Mouse (Mus musculus): ENCODE measurements around the gene Snx9. TPM values are rescaled to one million over a fixed set of nuclear protein-coding genes. Genes with fewer than 3 reads are reported as not detected.

Snx9 gene
- total and polyA plus RNA-seq, 3 experiments, result 12.9 to 22.8 TPM; not detected in 1

DNA sequence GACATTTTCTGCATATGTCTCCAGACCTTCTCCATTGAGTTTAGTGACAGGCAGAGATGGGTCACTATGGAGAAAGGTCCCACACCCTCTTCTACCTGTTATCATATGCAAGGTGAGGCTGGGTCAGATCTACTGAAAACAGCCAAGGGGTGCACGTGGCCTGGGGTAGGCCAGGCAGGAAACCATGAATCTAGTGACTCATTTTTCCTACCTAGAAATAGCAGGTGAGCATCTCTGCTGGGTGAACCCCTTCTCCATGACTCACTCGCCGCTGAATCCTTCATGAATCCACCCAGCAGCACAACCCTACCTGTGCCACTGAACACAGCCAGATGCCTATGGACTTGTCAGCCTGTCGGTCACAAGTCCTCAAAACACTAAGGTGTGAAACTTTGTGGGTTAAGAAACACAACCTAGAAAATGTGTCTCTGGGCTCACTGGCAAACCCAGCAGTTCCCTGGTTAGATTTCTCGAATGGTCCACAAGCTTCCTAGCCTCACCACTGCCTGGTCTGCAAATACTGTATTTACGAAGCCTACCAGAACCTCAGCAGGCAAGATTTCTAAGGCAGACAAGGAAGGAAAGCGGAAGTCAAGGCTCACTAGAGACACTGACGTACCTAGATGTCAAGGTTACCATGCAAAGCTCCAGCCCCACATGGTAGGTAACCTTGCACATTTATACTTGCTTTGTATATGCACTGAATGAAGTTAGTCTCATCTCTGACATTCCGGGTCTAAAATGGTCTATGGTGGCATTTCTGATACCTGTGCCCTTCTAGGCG is 37.7 kb upstream of the Snx9 start:
- no peak for TF ChIP-seq EP300 (IDR thresholded peaks at IDR 0.05; ENCODE audit: low read depth in 1 of 2, low read length in 2 of 2)
- no peak for TF ChIP-seq SMC3 (IDR thresholded peaks at IDR 0.05; ENCODE audit: low read depth, low read length)
- no peak for TF ChIP-seq MAFK (IDR thresholded peaks at IDR 0.05; ENCODE audit: borderline replicate concordance, low read depth, low read length)
- TF ChIP-seq ZNF384 (IDR thresholded peaks at IDR 0.05; ENCODE audit: low read depth, low read length), result no peak
- no peak for TF ChIP-seq BHLHE40 (IDR thresholded peaks at IDR 0.05; ENCODE audit: borderline replicate concordance, low read depth, low read length)
- TF ChIP-seq NELFE (IDR thresholded peaks at IDR 0.05; ENCODE audit: low read depth, low read length), result no peak
- no peak for TF ChIP-seq USF1 (IDR thresholded peaks at IDR 0.05; ENCODE audit: low read depth, low read length)
- TF ChIP-seq POLR2A (IDR thresholded peaks at IDR 0.05; ENCODE audit: control insufficient read depth in 1 of 2, insufficient read depth in 1 of 2, low read depth in 1 of 2, low read length in 2 of 2, poor library complexity in 1 of 2), result no peak
- no peak for TF ChIP-seq GATA1 (IDR thresholded peaks at IDR 0.05; ENCODE audit: low read depth, low read length)
- TF ChIP-seq MAZ (IDR thresholded peaks at IDR 0.05; ENCODE audit: low read depth, low read length), result no peak
- TF ChIP-seq HCFC1 (IDR thresholded peaks at IDR 0.05; ENCODE audit: low read depth, low read length), result no peak
- no peak for TF ChIP-seq MYC (IDR thresholded peaks at IDR 0.05; ENCODE audit: low read depth, low read length)
- no peak for TF ChIP-seq ELF1 (IDR thresholded peaks at IDR 0.05; ENCODE audit: low read depth, low read length)
- no peak for TF ChIP-seq RAD21 (IDR thresholded peaks at IDR 0.05; ENCODE audit: low read depth, low read length)
- TF ChIP-seq E2F4 (IDR thresholded peaks at IDR 0.05; ENCODE audit: borderline replicate concordance, low read depth, low read length), result no peak
- no peak for TF ChIP-seq TCF12 (IDR thresholded peaks at IDR 0.05; ENCODE audit: low read depth, low read length)
- TF ChIP-seq MEF2A (IDR thresholded peaks at IDR 0.05; ENCODE audit: extremely low read depth, insufficient replicate concordance, low read depth, low read length, poor library complexity, severe bottlenecking), result no peak
- Histone ChIP-seq H3K79me2 (ENCODE audit: control insufficient read depth, insufficient read depth, low read length, poor library complexity) (peaks cover 17% of the 10 kb centered on the region), H3K4me3 (ENCODE audit: control insufficient read depth in 1 of 2, insufficient read depth in 1 of 2, low read depth in 2 of 2, low read length in 2 of 2) (no peak overlapping the region), H3K9me3 (replicated peaks; ENCODE audit: insufficient read depth, low read length) (no peaks in the 10 kb centered on the region), H3K9ac (ENCODE audit: control insufficient read depth, low read depth, low read length, poor library complexity, severe bottlenecking) (no peak overlapping the region), H3K27ac (ENCODE audit: control insufficient read depth, low read depth, low read length) (no peak overlapping the region), H3K36me3 (ENCODE audit: control insufficient read depth in 1 of 2, insufficient read depth in 2 of 2, low read length in 2 of 2) (peaks cover 0 to 25% of the 10 kb centered on the region in 2 experiments; a peak in 2 of 4 replicates), H3K27me3 (ENCODE audit: control insufficient read depth in 1 of 2, insufficient read depth in 2 of 2, low read length in 2 of 2) (no peaks in the 10 kb centered on the region), H3K4me1 (ENCODE audit: control insufficient read depth in 1 of 2, insufficient read depth in 2 of 2, low read length in 2 of 2) (peaks cover 11 to 44% of the 10 kb centered on the region in 2 experiments)
- DNase-seq (ENCODE audit: low read depth, low spot score), result no peak

DNA sequence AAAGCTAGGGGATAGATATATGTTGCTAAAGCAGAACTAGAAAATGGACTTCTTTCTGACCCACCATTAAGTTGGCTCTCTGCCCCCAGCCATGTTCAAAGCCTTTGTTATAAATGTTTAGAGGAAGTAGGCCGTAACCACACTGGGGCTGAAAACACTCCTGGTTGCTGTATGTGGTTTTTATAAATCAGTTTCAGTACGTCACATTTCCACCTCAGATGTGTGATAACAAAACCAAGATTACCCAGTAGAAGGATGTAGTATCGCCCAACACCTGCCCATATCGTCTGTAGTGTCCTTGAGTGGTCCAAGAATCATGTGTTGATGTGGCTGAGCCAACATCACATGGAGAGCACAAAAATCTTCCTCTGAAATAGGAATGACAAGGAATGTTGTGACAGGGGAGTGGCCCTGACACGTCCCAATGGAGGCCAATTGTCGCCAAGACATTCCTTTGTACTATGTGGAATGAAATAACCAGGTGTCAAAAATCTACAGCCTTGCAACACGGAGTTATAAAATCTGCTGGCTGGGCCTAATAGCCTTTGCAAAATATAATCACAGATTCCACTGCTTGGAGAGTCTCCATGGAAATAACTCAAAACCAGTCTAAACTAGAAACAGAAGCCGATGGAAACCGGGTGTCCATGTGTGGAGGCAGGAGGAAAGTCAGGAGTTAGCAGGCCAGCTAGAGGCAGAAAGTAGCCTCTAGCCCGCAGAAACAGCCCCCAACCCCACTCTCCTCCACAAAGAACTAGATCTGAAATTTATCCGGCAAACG is 36.6 kb upstream of the Snx9 start:
- H3K4me3 ChIP-seq (ENCODE audit: control insufficient read depth in 1 of 2, insufficient read depth in 1 of 2, low read depth in 2 of 2, low read length in 2 of 2), result no peak overlapping the region
- peaks cover 0 to 25% of the 10 kb centered on the region in 2 experiments; a peak in 2 of 4 replicates for H3K36me3 ChIP-seq (ENCODE audit: control insufficient read depth in 1 of 2, insufficient read depth in 2 of 2, low read length in 2 of 2)
- DNase-seq (ENCODE audit: low read depth, low spot score), result peak; percentile 78
- no peaks in the 10 kb centered on the region for H3K9me3 ChIP-seq (replicated peaks; ENCODE audit: insufficient read depth, low read length)
- H3K4me1 ChIP-seq (ENCODE audit: control insufficient read depth in 1 of 2, insufficient read depth in 2 of 2, low read length in 2 of 2), result peaks cover 11 to 46% of the 10 kb centered on the region in 2 experiments
- H3K27ac ChIP-seq (ENCODE audit: control insufficient read depth, low read depth, low read length), result no peak overlapping the region
- H3K9ac ChIP-seq (ENCODE audit: control insufficient read depth, low read depth, low read length, poor library complexity, severe bottlenecking), result no peak overlapping the region
- H3K79me2 ChIP-seq (ENCODE audit: control insufficient read depth, insufficient read depth, low read length, poor library complexity), result peaks cover 9% of the 10 kb centered on the region
- no peaks in the 10 kb centered on the region for H3K27me3 ChIP-seq (ENCODE audit: control insufficient read depth in 1 of 2, insufficient read depth in 2 of 2, low read length in 2 of 2)
- TF ChIP-seq MEF2A (IDR thresholded peaks at IDR 0.05; ENCODE audit: extremely low read depth, insufficient replicate concordance, low read depth, low read length, poor library complexity, severe bottlenecking), result peak; percentile 57; the same call in 1 of the 2 replicates
- TF ChIP-seq GATA1 (IDR thresholded peaks at IDR 0.05; ENCODE audit: low read depth, low read length), result peak; percentile 88
- TF ChIP-seq JUND (IDR thresholded peaks at IDR 0.05; ENCODE audit: low read depth, low read length), result no peak
- TF ChIP-seq HCFC1 (IDR thresholded peaks at IDR 0.05; ENCODE audit: low read depth, low read length), result no peak
- TF ChIP-seq MXI1 (IDR thresholded peaks at IDR 0.05; ENCODE audit: low read depth, low read length), result peak; percentile 37; the same call in 1 of the 2 replicates
- TF ChIP-seq USF1 (IDR thresholded peaks at IDR 0.05; ENCODE audit: low read depth, low read length), result 0 out of 2 replicates have a peak, but pooled peaks have one; percentile 4
- peak; percentile 51 for TF ChIP-seq POLR2AphosphoS2 (IDR thresholded peaks at IDR 0.05; ENCODE audit: low read length)
- peak; percentile 100 for TF ChIP-seq RCOR1 (IDR thresholded peaks at IDR 0.05; ENCODE audit: low read depth, low read length)
- peak; percentile 73 for TF ChIP-seq BHLHE40 (IDR thresholded peaks at IDR 0.05; ENCODE audit: borderline replicate concordance, low read depth, low read length)
- TF ChIP-seq NRF1 (IDR thresholded peaks at IDR 0.05; ENCODE audit: insufficient read depth, low read depth, low read length, poor library complexity, severe bottlenecking), result no peak
- TF ChIP-seq ZNF384 (IDR thresholded peaks at IDR 0.05; ENCODE audit: low read depth, low read length), result no peak
- TF ChIP-seq SIN3A (IDR thresholded peaks at IDR 0.05; ENCODE audit: low read length), result peak; percentile 63; the same call in 1 of the 2 replicates
- TF ChIP-seq MAX (IDR thresholded peaks at IDR 0.05; ENCODE audit: low read length), result no peak
- TF ChIP-seq TCF12 (IDR thresholded peaks at IDR 0.05; ENCODE audit: low read depth, low read length), result peak; percentile 80
- TF ChIP-seq EP300 (IDR thresholded peaks at IDR 0.05; ENCODE audit: low read depth in 1 of 2, low read length in 2 of 2), result peak; percentile 69 to 82
- TF ChIP-seq KAT2A (conservative IDR thresholded peaks at IDR 0.05; ENCODE audit: low read depth, low read length), result no peak
- no peak for TF ChIP-seq ZMIZ1 (IDR thresholded peaks at IDR 0.05; ENCODE audit: low read depth, low read length)
- TF ChIP-seq POLR2A (IDR thresholded peaks at IDR 0.05; ENCODE audit: control insufficient read depth in 1 of 2, insufficient read depth in 1 of 2, low read depth in 1 of 2, low read length in 2 of 2, poor library complexity in 1 of 2), result no peak
